Mouse (Mus musculus) mouse embryonic stem cell (cell line): ENCODE results near the gene 4930438A08Rik.
"Not testable (repeated sequence)": the region's sequence is repeated elsewhere in the genome, so short reads cannot be mapped to it uniquely, and the experiment has no call there.

Source experiments
- in situ Hi-C, 2 experiments: fragments of 300-500 bp; cut with MboI; formaldehyde crosslinking; loops; 1 replicate in 1 of 2; 3 replicates in 1 of 2; pipeline ENCODE4 v1.14.3; 2019 to 2020; ENCODE audit warnings: low sequenced_read_pairs in 2 of 2, low pct_unique_long_range_greater_than_20kb in 1 of 2, mixed read lengths in 1 of 2; ENCODE audit not compliant: unreplicated experiment in 1 of 2

Gene 4930438A08Rik

DNA sequence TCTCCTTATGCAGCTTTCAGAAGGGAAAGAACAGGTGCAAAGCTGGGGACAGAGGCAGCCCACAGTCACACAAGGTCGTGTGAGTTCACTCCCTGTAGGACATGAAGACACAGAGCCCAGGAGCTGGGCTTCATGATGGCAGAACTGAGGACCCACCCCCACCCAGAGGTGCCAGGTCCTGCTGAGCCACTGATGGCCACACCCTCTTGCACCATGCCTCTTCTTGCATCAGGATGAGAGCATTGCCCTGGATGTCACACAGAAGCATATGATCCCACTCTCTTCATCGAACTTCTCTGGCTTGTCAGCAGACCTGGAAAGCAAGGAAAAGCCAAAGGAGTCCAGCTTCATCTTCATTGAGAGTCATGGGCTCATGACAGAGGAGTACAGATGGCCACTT, at the start of gene 4930438A08Rik:
Gene 4930438A08Rik, plus strand, starts transcription at position 228 of the 400 bp plus-strand sequence.
- in situ Hi-C loops: no loop called here

- in situ Hi-C loops: not testable (repeated sequence)
Measured at GRCm38 (mm10) chr11:58224872-58225271, 49.7 kb upstream of the 4930438A08Rik start.

GRCm38 (mm10) chr11:58225655-58226054, 48.9 kb upstream of the 4930438A08Rik start:
- in situ Hi-C loops: no loop called here

GRCm38 (mm10) chr11:58226425-58226824, 48.2 kb upstream of the 4930438A08Rik start:
- in situ Hi-C loops: no loop called here

DNA sequence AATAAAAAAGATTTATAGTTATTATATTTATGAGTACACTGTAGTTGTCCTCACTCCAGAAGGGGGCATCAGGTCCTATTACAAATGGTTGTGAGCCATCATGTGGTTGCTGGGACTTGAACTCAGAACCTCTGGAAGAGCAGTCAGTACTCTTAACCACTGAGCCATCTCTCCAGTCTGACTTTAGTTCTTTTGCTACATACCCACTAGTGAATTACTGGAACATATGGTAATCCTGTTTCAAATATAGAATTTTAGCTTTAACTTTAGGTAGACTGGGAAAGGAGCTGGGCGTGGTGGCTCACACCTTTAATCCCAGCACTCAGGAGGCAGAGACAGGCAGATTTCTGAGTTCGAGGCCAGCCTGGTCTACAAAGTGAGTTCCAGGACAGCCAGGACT, 46.6 kb upstream of the 4930438A08Rik start:
- in situ Hi-C loops: not testable (repeated sequence)

DNA sequence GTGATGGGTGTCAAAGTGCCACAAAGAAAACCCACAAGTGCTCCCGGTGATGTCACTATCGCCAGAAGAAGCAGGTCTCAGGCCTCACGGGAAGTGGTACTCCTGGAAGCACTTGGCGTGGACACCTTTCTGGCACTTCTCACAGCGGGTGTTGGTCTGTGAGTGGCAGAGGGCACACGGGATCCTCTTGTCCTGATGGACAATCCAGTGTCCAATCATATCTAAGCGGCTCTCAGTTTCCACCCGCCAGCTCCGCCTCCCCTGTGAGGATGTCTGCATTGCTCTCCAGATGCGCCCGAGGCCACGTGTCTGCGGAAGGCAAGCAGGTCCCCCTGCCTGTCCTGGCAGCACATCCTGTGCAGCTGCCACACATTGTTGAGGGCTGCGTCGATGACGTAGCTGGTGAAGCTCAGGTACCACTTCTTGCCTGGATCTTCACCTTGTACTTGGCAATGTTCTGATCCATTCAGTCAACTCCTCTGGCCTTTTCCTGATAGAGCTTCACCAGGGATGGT, 44.1 kb upstream of the 4930438A08Rik start:
- in situ Hi-C loops: no loop called here

- in situ Hi-C loops: no loop called here
Measured at GRCm38 (mm10) chr11:58231156-58231555, 43.4 kb upstream of the 4930438A08Rik start.

DNA sequence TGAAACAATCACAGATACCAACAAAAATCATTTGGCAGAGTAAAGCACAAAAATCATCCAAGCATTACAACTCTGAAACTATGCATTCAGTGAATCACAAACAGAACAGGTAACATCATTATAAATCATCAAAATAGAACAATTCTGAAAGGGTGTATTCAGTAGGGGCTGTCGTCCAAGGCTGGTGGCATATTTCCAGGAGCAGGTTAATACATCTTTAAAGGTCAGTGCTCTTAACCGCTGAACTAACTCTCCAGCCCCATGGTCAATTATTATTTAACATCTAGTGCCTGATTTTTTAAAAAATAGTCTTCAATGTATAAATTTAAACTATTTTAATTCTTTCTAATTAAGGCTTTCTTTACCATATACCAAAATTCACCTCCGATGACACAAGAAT, 40.0 kb upstream of the 4930438A08Rik start:
- in situ Hi-C loops: not testable (repeated sequence)

- in situ Hi-C loops: no loop called here
Measured at GRCm38 (mm10) chr11:58235152-58235551, 39.4 kb upstream of the 4930438A08Rik start.

DNA sequence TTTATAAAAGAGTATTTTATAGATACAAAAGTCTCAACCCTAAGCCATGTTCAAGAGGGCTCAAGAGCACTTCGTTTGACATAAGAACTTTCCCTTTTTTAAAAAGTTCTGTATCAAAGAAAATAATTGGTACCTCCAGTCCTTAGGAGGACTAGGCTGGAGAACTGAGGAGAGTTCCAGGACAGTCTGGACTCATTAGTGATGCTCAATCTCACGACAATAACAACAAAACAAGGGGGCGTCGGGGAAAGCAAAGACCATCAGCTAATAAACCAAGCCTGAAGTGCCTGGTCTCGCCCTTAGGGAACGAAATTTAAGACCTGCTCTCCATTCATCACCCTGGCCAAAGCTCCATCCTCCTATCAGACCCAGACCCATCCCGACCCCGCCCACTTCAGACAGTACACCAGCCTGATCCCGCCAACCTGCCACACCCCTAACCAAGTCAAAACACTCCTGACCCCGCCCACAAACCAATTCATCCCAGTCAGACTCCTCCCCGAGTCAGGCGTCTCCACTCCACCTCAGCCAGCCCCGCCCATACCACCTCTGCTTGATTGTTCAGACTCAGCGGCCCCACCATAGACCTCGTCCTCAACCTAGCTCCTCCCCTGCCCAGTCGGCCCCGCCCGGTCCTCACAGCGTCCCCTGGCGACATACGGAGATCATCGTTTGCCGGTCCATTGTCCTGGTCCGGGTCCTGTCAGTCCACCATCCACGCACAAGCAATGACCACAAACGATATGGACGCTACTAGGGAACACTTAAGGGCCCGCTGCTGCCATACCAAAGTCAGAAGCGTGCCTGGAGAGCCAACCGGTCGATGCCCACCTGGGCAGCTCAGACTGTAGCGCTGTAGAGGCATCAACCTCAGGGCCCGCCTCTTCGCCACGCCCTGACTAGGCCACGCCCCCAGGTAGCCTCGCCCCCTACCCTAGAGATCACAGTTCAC, 35.5 kb upstream of the 4930438A08Rik start:
- in situ Hi-C loops: no loop called here

- in situ Hi-C loops: no loop called here
Measured at GRCm38 (mm10) chr11:58247294-58247693, 27.3 kb upstream of the 4930438A08Rik start.

GRCm38 (mm10) chr11:58249203-58249981, 25.2 kb upstream of the 4930438A08Rik start:
- in situ Hi-C loops: no loop called here

GRCm38 (mm10) chr11:58250550-58250949, 24.0 kb upstream of the 4930438A08Rik start:
- in situ Hi-C loops: no loop called here

DNA sequence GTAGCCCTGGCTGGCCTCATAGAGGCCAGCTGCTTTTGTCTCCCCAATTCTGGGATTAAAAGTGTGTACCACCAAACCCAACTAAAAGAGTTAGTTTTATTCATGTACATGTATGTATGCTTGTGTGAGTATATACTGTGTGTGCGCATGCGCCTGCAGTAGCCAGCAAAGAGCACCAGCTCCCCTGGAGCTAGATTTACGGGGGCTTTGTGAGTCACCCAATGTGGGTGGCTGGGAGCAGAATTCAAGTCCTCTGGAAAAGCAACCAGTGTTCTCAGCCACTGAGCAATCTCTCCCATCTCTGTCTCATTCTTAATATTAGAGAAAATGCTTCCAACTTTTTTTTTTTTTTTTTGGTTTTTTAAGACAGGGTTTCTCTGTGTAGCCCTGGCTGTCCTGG, 20.2 kb upstream of the 4930438A08Rik start:
- in situ Hi-C loops: no loop called here

GRCm38 (mm10) chr11:58257816-58258215, 16.8 kb upstream of the 4930438A08Rik start:
- in situ Hi-C loops: loop anchor here in 1 of 2 experiments (5.0 kb wide), 1 partner anchor 34 kb away; no protein-coding TSS in a partner anchor

GRCm38 (mm10) chr11:58260156-58260555, 14.4 kb upstream of the 4930438A08Rik start:
- in situ Hi-C loops: no loop called here

DNA sequence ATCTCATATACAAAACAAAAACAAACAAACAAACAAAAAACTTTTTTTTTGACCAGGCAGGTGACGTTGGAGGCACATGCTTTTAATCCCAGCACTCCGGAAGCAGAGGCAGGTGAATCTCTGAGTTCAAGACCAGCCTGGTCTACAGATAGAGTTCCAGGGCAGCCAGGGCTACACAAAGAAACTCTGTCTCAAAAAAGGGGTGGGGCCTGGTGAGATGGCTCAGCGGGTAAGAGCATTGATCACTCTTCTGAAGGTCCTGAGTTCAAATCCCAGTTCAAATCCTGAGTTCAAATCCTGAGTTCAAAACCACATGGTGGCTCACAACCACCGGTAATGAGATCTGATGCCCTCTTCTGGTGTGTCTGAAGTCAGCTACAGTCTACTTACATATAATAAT, 12.8 kb upstream of the 4930438A08Rik start:
- in situ Hi-C loops: no loop called here

DNA sequence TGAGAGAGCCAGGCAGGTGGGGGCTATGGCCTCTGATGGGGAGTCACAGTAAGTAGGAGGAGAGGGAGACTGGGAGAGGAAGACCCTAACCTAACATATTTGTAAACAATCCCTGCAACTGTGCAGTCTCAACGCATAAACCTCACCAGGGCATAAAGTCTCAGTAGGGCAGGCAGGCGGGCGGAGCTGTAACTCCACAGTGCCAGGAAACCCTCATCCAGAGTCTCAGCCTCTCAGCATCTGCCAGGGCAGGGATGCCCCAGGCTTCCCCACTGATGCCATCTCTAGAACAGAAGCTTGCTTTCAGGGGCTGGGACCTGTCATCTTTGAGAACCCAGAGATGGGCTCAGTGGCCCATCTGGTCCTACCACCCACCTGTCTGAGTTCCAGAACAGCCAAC, 12.3 kb upstream of the 4930438A08Rik start:
- in situ Hi-C loops: no loop called here

DNA sequence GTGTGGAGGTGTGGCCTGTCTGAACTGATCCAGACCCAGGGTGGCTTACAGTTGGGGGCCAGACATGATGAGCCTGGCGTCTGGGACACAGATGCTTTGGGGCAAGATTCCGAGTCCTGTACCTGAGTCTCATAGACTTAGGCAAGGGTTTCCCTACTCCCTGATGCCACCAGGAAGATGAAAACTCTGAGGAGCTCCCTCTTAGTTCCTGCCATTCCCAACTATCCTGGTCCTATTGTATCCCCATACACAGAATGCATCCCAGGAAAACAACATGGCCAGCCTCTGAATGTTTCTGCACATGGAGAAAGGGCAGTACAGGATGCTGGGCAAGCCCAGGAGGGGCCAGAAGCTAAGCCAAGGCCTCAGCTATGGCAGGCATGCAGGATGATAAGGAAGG, 11.1 kb upstream of the 4930438A08Rik start:
- in situ Hi-C loops: no loop called here
